Mouse (Mus musculus) midbrain, postnatal 0 days (tissue): Measurements from ENCODE around the gene Cdca5. TPM values are rescaled to one million over a fixed set of nuclear protein-coding genes. Genes with fewer than 3 reads are reported as not detected.

Experiments used
- ATAC-seq: fragments of 200-750 bp; cut with Nextera tagmentation; 2 replicates; pipeline ENCODE4 v1.8.0; 2017; ENCODE audit warnings: moderate number of reproducible peaks, mild to moderate bottlenecking, moderate TSS enrichment, moderate library complexity; ENCODE audit not compliant: low FRiP score
- DNase-seq: peaks from one replicate; pipeline ENCODE4 v3.0.0-alpha.2; 2015; ENCODE audit warnings: low spot score
- H3K27ac ChIP-seq: fragments of 300-500 bp; sonication (generic); 2 replicates; pipeline ENCODE4 v1.5.1; 2014; ENCODE audit warnings: low read depth, mild to moderate bottlenecking, low read length, mixed read lengths
- H3K27me3 ChIP-seq: fragments of 300-500 bp; sonication (generic); 2 replicates; pipeline ENCODE4 v1.6.1; 2014; ENCODE audit warnings: low read length, control low read depth, mixed read lengths; ENCODE audit not compliant: insufficient read depth
- H3K36me3 ChIP-seq: fragments of 300-500 bp; sonication (generic); 2 replicates; pipeline ENCODE4 v1.6.1; 2014; ENCODE audit warnings: low read length, control low read depth, mixed read lengths; ENCODE audit not compliant: insufficient read depth
- H3K4me1 ChIP-seq: fragments of 300-500 bp; sonication (generic); 2 replicates; pipeline ENCODE4 v1.6.1; 2014; ENCODE audit warnings: mild to moderate bottlenecking, control low read depth, antibody characterized with exemption, low read length, mixed read lengths; ENCODE audit not compliant: insufficient read depth
- H3K4me2 ChIP-seq: fragments of 300-500 bp; sonication (generic); 2 replicates; pipeline ENCODE4 v1.6.1; 2014; ENCODE audit warnings: low read depth, mild to moderate bottlenecking, low read length, mixed read lengths; ENCODE audit not compliant: poor library complexity, severe bottlenecking
- H3K4me3 ChIP-seq: fragments of 300-500 bp; sonication (generic); 2 replicates; pipeline ENCODE4 v1.5.1; 2014; ENCODE audit warnings: low read depth, mild to moderate bottlenecking, low read length, moderate library complexity
- H3K9ac ChIP-seq: fragments of 300-500 bp; sonication (generic); replicated peaks from 2 replicates; pipeline ENCODE4 v1.6.1; 2014; ENCODE audit warnings: mild to moderate bottlenecking, low read length, moderate library complexity, mixed read lengths; ENCODE audit not compliant: poor library complexity, severe bottlenecking
- H3K9me3 ChIP-seq: fragments of 300-500 bp; sonication (generic); 2 replicates; pipeline ENCODE4 v1.6.1; 2016; ENCODE audit warnings: low read length, control low read depth
- CTCF ChIP-seq: IDR thresholded peaks from 2 replicates; pipeline ENCODE4 v1.5.1; 2016; ENCODE audit warnings: antibody characterized with exemption, mild to moderate bottlenecking
- WGBS: fragments of 180-500 bp; shearing (Covaris S2); extraction: QIAGEN DNeasy Blood & Tissue Kit; methylation state at CpG from one replicate; pipeline ENCODE4 v1.1.7; 2014; 5-methylcytosine and 5-hydroxymethylcytosine counted together
- polyA plus RNA-seq: library from polyadenylated mRNA; unstranded; fragments of >200 nt; fragmentation: Nextera tagmentation; extraction: Ambion mirVana; gene quantifications from 2 replicates; pipeline ENCODE4 v1.2.1, GENCODE M21; 2015
- total RNA-seq: library from RNA; depleted of rRNA; stranded (reverse); fragments of >200 nt; gene quantifications from 2 replicates; pipeline ENCODE4 v1.2.3, GENCODE M21; 2014

The Cdca5 gene
- total and polyA plus RNA-seq, 2 experiments from 2014 or later = 1.3 to 1.6 TPM

DNA sequence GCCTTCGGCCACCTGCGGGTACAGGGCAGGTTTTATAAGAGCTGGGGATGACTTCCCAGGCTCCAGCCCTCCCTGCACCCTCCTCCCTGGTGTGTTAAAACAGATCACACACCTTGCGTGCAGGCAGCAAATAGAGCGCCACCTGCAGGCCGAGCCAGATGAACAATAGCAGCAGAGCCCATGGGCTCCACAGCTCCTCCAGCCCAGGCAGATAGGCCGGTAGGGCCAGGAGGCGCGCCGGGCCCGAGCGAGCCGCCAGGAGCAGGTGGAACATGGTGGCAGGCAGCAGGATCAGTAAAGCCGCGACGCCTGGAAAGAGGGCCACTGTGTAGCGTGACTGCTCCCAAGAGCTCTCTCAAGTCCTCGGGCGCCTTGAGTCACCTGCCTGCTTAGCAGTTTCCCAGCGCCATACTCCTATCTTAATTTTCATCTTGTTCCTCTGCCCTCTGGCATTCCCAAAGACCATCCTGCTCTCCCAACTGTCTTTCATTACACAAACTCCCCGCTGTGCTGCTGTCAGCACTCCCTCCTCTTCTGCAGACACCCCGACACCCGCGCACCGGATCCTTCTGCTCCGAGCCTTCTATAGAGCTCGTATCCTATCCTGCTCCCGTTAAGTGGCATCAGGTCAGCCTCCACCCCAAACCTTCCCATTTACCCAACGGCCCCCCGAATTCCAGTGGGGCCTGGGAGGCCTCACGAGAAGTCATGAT, 17.6 kb upstream of the Cdca5 start:
- H3K36me3 ChIP-seq = peaks cover 27% of the 10 kb centered on the region
- peak; percentile 68 for ATAC-seq
- peaks cover 11% of the 10 kb centered on the region for H3K4me1 ChIP-seq
- H3K4me2 ChIP-seq = peak overlapping the region; percentile 77
- peak; percentile 93 for TF ChIP-seq CTCF
- no peaks in the 10 kb centered on the region for H3K9me3 ChIP-seq
- H3K9ac ChIP-seq = peak overlapping the region; percentile 65
- peak overlapping the region; percentile 85 for H3K27ac ChIP-seq
- no peaks in the 10 kb centered on the region for H3K27me3 ChIP-seq
- under 1% methylated on average over 30 of the region's 30 CpGs for WGBS
- DNase-seq = peak; percentile 89
- peak overlapping the region; percentile 48 for H3K4me3 ChIP-seq

DNA sequence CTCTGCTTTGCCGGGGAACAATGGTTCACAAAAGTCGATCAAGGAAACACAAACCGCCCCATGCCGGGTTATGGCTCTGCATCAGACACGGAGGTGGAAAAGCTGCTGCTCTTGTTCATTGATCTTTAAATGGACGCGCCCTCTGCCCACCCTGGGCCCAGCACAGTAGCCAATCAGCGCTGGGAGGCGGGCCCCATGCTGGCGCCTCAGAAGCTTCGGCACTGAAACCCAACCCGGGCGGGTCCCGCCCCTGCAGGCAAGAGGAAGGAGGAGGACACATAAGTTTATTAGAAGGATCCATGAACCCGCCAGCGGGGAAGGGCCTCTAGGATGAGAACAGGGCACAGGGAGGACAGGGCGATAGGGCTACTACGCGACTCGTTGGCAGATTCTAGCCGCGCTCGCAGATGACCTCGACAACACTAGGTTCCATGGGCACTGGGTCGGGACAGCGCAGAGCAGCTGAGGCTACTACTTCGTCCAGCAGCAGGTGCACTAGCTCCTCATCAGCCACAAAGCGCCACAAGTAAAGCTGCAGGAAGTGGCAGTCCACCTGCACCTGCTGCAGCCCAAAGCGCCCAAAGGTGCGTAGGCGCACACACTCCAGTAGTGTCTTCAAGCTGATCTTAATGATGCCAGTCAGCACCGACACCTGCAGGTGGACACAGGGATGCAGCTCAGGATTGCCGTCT, 16.9 kb upstream of the Cdca5 start, which contains the start of gene Tm7sf2:
Gene Tm7sf2 (minus strand): TSS at position 650 of the 692 bp plus-strand sequence.
- peaks cover 27% of the 10 kb centered on the region for H3K36me3 ChIP-seq
- H3K9ac ChIP-seq = peak within 1 kb of the TSS; percentile 65
- H3K27me3 ChIP-seq = no peaks in the 10 kb centered on the region
- H3K4me3 ChIP-seq = peak within 1 kb of the TSS; percentile 48
- peak within 1 kb of the TSS; percentile 77 for H3K4me2 ChIP-seq
- H3K9me3 ChIP-seq = no peaks in the 10 kb centered on the region
- DNase-seq (peak; percentile 95), ATAC-seq (peak; percentile 89)
- H3K4me1 ChIP-seq = peaks cover 6% of the 10 kb centered on the region
- peak within 1 kb of the TSS; percentile 85 for H3K27ac ChIP-seq
- 7% methylated on average over 33 of the region's 33 CpGs for WGBS
- peak; percentile 15; the same call in 1 of the 2 replicates for TF ChIP-seq CTCF

DNA sequence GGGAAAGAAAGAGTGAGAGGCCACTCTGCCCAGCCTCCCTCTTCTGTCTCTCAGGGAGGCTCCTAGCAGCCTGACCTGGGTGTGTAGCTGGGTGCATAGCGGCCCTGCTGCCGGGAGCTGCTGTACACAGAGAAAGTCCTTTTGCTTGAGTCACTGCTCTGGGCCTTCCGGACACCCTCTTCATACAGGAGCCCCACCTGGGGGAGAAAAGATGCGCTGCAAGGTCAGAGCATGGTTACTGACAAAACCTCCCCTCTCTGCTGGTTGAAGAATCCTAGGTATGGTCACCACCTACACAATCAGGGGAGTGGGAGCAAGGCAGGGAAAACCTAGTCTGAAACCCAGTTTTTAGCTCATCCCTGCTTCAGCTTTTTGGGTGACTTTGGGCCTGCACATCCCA, 15.8 kb upstream of the Cdca5 start:
- 76% methylated on average over 4 of the region's 4 CpGs for WGBS

DNA sequence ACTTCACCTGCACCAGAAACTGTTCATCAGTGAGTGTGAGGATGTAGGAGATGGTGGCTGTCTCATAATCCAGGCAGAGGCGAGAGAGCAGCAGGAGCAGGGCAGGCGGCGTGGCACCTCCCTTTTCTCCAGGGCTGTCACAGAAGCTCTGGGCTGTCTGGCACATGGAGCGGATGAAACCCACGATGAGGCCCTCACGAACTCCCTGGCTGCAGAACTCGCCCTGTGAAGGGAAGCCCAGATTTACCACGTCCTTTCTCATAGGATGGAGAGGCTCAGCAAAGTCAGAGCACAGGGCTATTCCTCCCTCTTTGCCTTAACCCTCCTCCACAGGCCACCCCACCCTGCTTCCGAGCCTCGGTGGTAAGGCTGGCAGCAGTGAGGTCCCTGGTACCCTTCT, 14.9 kb upstream of the Cdca5 start:
- no peak for TF ChIP-seq CTCF
- Histone ChIP-seq H3K36me3 (peaks cover 32% of the 10 kb centered on the region), H3K4me3 (no peak overlapping the region), H3K9me3 (no peaks in the 10 kb centered on the region), H3K4me1 (peaks cover 6% of the 10 kb centered on the region), H3K4me2 (no peak overlapping the region), H3K27me3 (no peaks in the 10 kb centered on the region), H3K27ac (no peak overlapping the region), H3K9ac (no peak overlapping the region)
- no peak for ATAC-seq
- 91% methylated on average over 10 of the region's 10 CpGs for WGBS
- no peak for DNase-seq

More for the DNA sequence above, 15.8 kb upstream of the Cdca5 start:
- ATAC-seq (no peak), DNase-seq (no peak)
- Histone ChIP-seq H3K9ac (no peak overlapping the region), H3K27me3 (no peaks in the 10 kb centered on the region), H3K27ac (0 out of 2 replicates have a peak overlapping the region, but pooled peaks have one; percentile 3), H3K36me3 (peaks cover 31% of the 10 kb centered on the region), H3K9me3 (no peaks in the 10 kb centered on the region), H3K4me2 (no peak overlapping the region), H3K4me1 (peaks cover 6% of the 10 kb centered on the region), H3K4me3 (no peak overlapping the region)
- TF ChIP-seq CTCF = no peak

DNA sequence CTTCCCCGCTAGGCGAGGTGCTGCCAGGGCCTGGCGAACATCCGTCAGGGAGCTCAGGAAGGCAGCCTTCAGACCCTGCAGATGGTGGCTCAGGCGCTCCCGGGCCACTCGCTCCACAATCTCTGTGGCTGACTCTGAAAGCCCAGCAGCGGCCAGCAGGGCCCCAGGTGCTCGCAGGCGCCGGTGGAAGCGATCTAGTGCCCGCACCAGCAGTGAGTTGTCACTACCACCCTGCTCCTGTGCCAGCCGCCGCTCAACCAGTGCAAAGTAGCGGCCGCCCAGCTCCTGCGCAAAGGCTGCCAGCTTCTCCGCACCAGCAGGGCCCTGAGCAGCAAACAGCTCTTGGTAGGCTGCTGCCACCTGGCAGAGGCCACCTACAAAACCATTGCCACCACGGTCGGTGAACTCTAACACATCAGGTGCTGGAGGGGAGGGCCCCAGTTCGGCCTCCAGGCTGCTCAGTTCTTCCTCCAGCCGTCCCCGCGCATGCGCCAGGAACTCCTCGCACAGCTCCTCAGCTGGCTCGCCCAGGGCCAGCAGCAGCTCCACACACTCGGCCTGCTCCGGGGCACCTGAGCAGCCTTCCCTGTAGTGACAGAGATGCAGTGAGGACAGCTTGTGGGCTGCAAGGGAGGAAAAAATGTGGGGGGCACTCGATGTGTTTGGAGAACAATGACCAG, 14.1 kb upstream of the Cdca5 start:
- ATAC-seq (no peak), DNase-seq (no peak)
- H3K27ac ChIP-seq = no peak overlapping the region
- peaks cover 32% of the 10 kb centered on the region for H3K36me3 ChIP-seq
- H3K9me3 ChIP-seq = no peaks in the 10 kb centered on the region
- WGBS = 93% methylated on average over 31 of the region's 31 CpGs
- H3K9ac ChIP-seq = no peak overlapping the region
- peaks cover 6% of the 10 kb centered on the region for H3K4me1 ChIP-seq
- no peak overlapping the region for H3K4me2 ChIP-seq
- H3K27me3 ChIP-seq = no peaks in the 10 kb centered on the region
- no peak for TF ChIP-seq CTCF
- H3K4me3 ChIP-seq = no peak overlapping the region
